Mouse (Mus musculus): Measurements from ENCODE around the gene Mutyh. TPM values are rescaled to one million over a fixed set of nuclear protein-coding genes. Genes with fewer than 3 reads are reported as not detected.
A peak's percentile ranks its signal among the peaks of the same experiment; 100 is the strongest.

Gene Mutyh
- total and polyA plus RNA-seq, 2 experiments from 2014 or later = 4.7 to 13.6 TPM

DNA sequence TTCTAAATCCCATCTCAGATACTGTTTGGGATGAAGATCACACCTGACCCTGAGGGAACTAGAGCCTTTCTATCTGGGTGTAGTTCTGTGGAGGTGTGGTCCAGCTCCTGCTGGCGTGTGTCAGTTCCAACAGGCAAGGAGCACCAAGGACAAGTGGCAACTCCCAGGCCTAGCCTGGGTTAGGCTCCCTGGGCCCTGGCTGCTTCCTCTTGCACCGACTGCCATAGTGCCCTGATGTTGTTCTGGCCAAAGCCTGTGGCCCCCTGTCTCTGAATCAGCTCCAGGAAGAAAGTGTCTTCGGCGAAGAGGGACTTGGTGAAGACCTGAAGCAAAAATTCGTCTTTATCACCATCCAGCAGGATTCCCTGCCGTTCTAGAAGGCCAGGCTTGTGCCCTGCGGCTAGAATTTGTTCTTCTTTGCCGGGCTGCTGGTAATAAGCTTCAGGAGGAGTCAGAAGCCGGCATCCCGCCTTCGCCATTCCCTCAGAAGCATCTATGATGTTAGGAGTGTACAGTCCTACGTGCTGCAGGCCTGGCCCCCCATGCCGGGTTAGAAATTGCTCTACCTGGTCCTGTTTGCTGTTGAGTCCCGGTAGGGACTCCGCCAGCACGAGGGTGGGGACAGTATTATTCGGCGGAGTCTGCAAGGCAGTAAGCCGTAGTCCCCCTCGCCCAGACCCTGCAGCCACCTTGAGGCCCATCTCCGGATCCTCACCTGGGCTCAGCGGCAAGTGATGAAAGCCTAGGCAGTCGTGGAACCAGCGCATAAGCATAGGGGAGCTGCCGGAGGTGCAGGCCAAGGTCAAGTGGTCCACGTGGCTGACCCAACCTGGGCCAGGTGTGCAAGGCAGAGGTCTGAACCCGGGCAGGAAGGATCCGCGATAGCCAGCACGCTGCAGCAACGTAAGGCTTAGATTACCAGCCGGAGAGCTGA lies 12.7 kb downstream of the Mutyh start:
- H3K27ac ChIP-seq (ENCODE audit: low read depth, low read length) = no peak overlapping the region
- peak overlapping the region; percentile 49 for H3K9ac ChIP-seq
- 27% methylated on average over 32 of the region's 32 CpGs for WGBS
- no peak for DNase-seq
- H3K4me1 ChIP-seq (ENCODE audit: insufficient read depth) = peaks cover 8% of the 10 kb centered on the region
- peaks cover 4% of the 10 kb centered on the region; the same call in 1 of the 2 replicates for H3K27me3 ChIP-seq (ENCODE audit: insufficient read depth, low read length)
- no peaks in the 10 kb centered on the region; the same call in 1 of the 2 replicates for H3K36me3 ChIP-seq (ENCODE audit: insufficient read depth)
- no peak for ATAC-seq
- peak overlapping the region; percentile 84 for H3K4me2 ChIP-seq (ENCODE audit: low read depth)
- peak overlapping the region; percentile 41 for H3K4me3 ChIP-seq (ENCODE audit: low read depth, low read length)
- H3K9me3 ChIP-seq (ENCODE audit: low read length) = no peaks in the 10 kb centered on the region
- TF ChIP-seq CTCF (IDR thresholded peaks at IDR 0.05; ENCODE audit: low read depth) = no peak

DNA sequence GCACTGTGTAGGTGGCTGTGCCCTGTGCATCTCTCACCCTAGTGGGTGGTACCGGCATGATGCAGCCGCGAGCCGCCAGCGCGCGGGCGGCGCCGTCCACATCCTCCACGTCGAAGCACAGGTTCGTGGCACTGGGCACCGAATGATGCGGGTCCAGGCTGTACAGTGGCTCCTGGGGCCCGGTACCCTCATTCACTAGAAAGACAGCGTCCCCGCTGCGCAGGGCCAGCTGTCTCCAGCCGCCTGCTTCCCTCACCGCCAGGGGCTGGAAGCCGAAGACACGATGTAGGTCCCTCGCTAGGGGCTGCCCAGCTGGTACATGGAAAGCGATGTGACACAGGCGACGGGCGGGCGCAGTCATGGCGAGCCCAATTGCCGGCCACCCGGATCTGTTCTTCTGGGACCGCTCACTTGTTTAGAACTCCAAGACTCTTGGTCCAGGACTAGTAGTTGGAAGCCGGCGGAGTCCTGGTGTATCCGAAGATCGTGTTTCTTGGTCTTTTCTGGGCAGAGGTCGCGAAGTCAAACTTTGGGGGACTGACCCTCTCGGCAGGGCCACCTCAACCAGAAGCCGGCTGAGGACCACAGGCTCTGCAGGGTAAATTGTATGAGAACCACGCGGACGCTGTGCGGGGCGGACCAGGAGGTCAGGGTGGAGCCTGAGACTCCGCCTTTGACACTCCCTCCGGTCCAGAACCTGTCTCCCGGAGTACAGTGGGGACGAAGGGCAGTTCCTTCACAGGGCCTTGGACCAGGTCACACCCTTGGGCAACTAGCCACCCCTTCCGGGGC lies 13.6 kb downstream of the Mutyh start:
- DNase-seq (peak; percentile 61), ATAC-seq (peak; percentile 71)
- peak overlapping the region; percentile 41 for H3K4me3 ChIP-seq (ENCODE audit: low read depth, low read length)
- 2% methylated on average over 51 of the region's 51 CpGs for WGBS
- H3K9ac ChIP-seq = peak overlapping the region; percentile 49
- peaks cover 10% of the 10 kb centered on the region for H3K4me1 ChIP-seq (ENCODE audit: insufficient read depth)
- H3K36me3 ChIP-seq (ENCODE audit: insufficient read depth) = no peaks in the 10 kb centered on the region; the same call in 1 of the 2 replicates
- H3K9me3 ChIP-seq (ENCODE audit: low read length) = no peaks in the 10 kb centered on the region
- H3K27me3 ChIP-seq (ENCODE audit: insufficient read depth, low read length) = peaks cover 4% of the 10 kb centered on the region; the same call in 1 of the 2 replicates
- no peak overlapping the region for H3K27ac ChIP-seq (ENCODE audit: low read depth, low read length)
- TF ChIP-seq CTCF (IDR thresholded peaks at IDR 0.05; ENCODE audit: low read depth) = peak; percentile 61
- H3K4me2 ChIP-seq (ENCODE audit: low read depth) = peak overlapping the region; percentile 84

DNA sequence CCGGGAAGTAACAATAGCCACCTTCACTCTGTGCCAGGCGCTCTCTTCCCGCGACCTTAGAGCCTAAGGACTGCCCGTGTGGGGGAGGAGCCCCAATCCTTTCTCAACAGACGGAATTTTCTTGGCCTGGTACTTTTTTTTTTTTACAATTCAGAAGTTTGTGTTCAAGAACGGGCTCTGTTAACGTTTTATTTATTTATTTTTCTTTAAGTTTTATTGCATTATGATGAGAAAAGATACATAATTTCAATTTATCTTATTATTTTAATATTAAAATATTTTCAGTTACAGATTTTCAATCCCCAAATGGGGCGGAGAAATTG lies 14.1 kb downstream of the Mutyh start, which contains the start of gene Hpdl:
Gene Hpdl, minus strand, starts transcription at position 14 of the 323 bp plus-strand sequence.
- ATAC-seq = no peak; the same call in 1 of the 2 replicates
- DNase-seq = no peak
- TF ChIP-seq CTCF (IDR thresholded peaks at IDR 0.05; ENCODE audit: low read depth) = no peak
- Histone ChIP-seq H3K27me3 (ENCODE audit: insufficient read depth, low read length) (peaks cover 4% of the 10 kb centered on the region; the same call in 1 of the 2 replicates), H3K4me1 (ENCODE audit: insufficient read depth) (peaks cover 10% of the 10 kb centered on the region), H3K36me3 (ENCODE audit: insufficient read depth) (no peaks in the 10 kb centered on the region; the same call in 1 of the 2 replicates), H3K4me2 (ENCODE audit: low read depth) (peak within 1 kb of the TSS; percentile 84), H3K4me3 (ENCODE audit: low read depth, low read length) (peak within 1 kb of the TSS; percentile 41), H3K9me3 (ENCODE audit: low read length) (no peaks in the 10 kb centered on the region), H3K27ac (ENCODE audit: low read depth, low read length) (no peak within 1 kb of the TSS), H3K9ac (peak within 1 kb of the TSS; percentile 49)
- WGBS = 14% methylated on average over 9 of the region's 9 CpGs

DNA sequence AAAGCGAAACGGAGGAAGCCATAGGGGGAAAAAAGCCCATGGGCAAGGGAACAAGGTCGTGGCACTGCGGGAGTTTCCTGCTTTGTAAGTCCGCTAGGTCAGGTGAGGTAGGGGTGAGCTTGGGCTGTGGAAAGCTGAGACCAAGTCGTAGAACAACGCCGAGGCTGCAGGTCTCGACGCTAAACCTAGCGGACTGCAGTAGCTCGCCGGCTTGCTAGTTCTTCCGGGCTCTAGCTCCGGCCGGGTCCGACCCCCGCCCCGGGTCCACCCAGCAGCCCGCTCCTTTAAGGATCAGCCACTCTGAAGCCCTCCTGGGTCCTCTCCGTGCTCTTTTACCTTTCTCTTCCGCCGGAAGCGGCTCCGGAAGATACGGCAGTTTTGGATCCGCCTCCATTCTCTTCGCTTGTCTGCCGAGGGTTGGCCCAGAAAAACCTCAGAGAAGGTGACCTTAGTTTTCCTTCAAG lies 17.1 kb downstream of the Mutyh start:
- 4% methylated on average over 28 of the region's 29 CpGs for WGBS
- peak overlapping the region; percentile 67 for H3K4me2 ChIP-seq (ENCODE audit: low read depth)
- peak; percentile 79 for DNase-seq

DNA sequence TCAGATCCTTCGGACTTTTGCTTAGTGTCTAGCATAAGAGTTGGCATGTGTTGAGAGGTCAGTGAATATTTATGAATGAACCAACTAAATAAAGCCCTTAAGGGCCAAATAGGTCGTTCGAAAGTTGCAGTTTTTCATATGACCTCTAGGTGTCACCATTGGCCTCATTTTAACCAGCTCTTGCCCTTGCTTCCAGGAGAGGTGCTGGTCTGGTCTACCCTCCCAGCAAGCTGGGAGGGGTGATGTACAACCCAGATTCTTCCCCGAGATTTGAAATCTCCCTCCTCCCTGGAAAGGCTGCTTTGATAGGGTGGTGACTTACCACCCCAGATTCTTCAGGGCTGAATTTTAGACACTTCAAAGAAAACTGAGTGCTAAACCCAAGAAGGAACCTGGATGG lies 20.3 kb downstream of the Mutyh start:
- Histone ChIP-seq H3K36me3 (ENCODE audit: insufficient read depth) (no peaks in the 10 kb centered on the region), H3K4me2 (ENCODE audit: low read depth) (no peak overlapping the region), H3K4me1 (ENCODE audit: insufficient read depth) (peaks cover 7% of the 10 kb centered on the region), H3K27ac (ENCODE audit: low read depth, low read length) (no peak overlapping the region), H3K27me3 (ENCODE audit: insufficient read depth, low read length) (no peaks in the 10 kb centered on the region), H3K9ac (no peak overlapping the region), H3K9me3 (ENCODE audit: low read length) (no peaks in the 10 kb centered on the region), H3K4me3 (ENCODE audit: low read depth, low read length) (no peak overlapping the region)
- peak; percentile 82 for TF ChIP-seq CTCF (IDR thresholded peaks at IDR 0.05; ENCODE audit: low read depth)
- DNase-seq (peak; percentile 83), ATAC-seq (peak; percentile 55)
- WGBS = 1% methylated on average over 4 of the region's 4 CpGs

More for the DNA sequence above, 17.1 kb downstream of the Mutyh start:
- Histone ChIP-seq H3K9ac (peak overlapping the region; percentile 68), H3K9me3 (ENCODE audit: low read length) (no peaks in the 10 kb centered on the region), H3K4me3 (ENCODE audit: low read depth, low read length) (peak overlapping the region; percentile 44), H3K36me3 (ENCODE audit: insufficient read depth) (no peaks in the 10 kb centered on the region), H3K27me3 (ENCODE audit: insufficient read depth, low read length) (peaks cover 4% of the 10 kb centered on the region; the same call in 1 of the 2 replicates), H3K4me1 (ENCODE audit: insufficient read depth) (peaks cover 10% of the 10 kb centered on the region), H3K27ac (ENCODE audit: low read depth, low read length) (peak overlapping the region; percentile 51)
- TF ChIP-seq CTCF (IDR thresholded peaks at IDR 0.05; ENCODE audit: low read depth) = no peak
- ATAC-seq = peak; percentile 76

DNA sequence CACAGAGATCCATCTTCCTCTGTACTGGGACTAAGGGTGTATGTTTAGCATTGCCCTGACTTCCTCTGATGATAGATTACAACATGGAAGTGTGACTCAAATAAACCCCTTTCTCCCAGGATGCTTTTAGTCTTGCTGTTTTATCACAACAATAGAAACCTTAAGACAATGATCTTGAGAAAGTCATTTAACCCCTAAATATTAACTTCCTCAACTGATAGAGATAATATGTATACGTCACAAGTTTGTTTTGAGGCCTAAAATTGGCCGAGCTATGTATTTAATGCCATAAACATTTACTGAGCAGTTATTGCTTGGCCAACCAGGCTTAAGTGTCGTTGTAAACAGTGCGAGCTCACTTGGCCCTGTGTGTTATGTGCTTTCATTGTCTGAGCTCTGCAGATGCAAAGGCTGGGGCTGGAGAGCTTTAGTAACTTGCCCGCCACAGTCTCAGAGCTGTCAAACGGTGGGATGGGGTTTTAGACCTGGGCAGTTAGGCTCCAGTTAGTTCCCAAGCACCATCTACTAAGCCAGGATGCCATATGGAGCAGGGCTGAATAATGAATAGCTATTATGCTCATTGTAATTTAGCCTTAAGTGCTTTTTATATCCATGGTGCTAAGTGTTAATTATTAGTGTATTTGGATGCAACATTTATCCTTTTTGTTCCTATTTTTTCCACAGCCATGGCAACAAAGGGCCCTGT lies 22.0 kb downstream of the Mutyh start:
- TF ChIP-seq CTCF (IDR thresholded peaks at IDR 0.05; ENCODE audit: low read depth) = no peak
- no peaks in the 10 kb centered on the region for H3K36me3 ChIP-seq (ENCODE audit: insufficient read depth)
- no peak for DNase-seq
- H3K4me1 ChIP-seq (ENCODE audit: insufficient read depth) = peaks cover 7% of the 10 kb centered on the region
- H3K4me2 ChIP-seq (ENCODE audit: low read depth) = no peak overlapping the region
- peak overlapping the region; percentile 1; the same call in 1 of the 2 replicates for H3K9ac ChIP-seq
- H3K27me3 ChIP-seq (ENCODE audit: insufficient read depth, low read length) = no peaks in the 10 kb centered on the region
- 26% methylated on average over 6 of the region's 6 CpGs for WGBS
- no peak overlapping the region for H3K4me3 ChIP-seq (ENCODE audit: low read depth, low read length)
- H3K27ac ChIP-seq (ENCODE audit: low read depth, low read length) = peak overlapping the region; percentile 47; the same call in 1 of the 2 replicates
- H3K9me3 ChIP-seq (ENCODE audit: low read length) = no peaks in the 10 kb centered on the region
- ATAC-seq = peak; percentile 38

Data from forebrain, postnatal 0 days (tissue).